10 mouse cellular contexts compared by ENCODE assay signal in genomic region chr13:35969431-35969721, GRCm38 (mm10). TPM values are rescaled to one million over a fixed set of nuclear protein-coding genes. Genes with fewer than 3 reads are reported as not detected.
A peak's percentile ranks its signal among the peaks of the same experiment; 100 is the strongest.
DNase-seq lines count a peak whose midpoint lies in the region; ATAC-seq and TF ChIP-seq lines count a peak whose summit lies in the region.
"Had no signal": no experiment of that assay in that cellular context is flagged by ENCODE, and none has a peak within 500 bp of the region (broad histone marks: within the 10 kb centered on the region; RNA-seq: fewer than 3 reads in every experiment).

No protein-coding gene starts in this region.

- H3K4me1 ChIP-seq in heart, embryonic 10.5 days, result peaks cover 25% of the 10 kb centered on the region
- peaks cover 6 to 10% of the 10 kb centered on the region in 2 experiments; a peak in 2 of 4 replicates for H3K4me1 ChIP-seq in heart, embryonic 14.5 days (ENCODE audit: control insufficient read depth in 2 of 2, insufficient read depth in 2 of 2, low read length in 2 of 2)
- H3K4me1 ChIP-seq in liver, embryonic 16.5 days (ENCODE audit: control insufficient read depth, low read depth, low read length), result no peaks in the 10 kb centered on the region; the same call in 1 of the 2 replicates

- TF ChIP-seq POLR2A in brain, embryonic 14.5 days (IDR thresholded peaks at IDR 0.05; ENCODE audit: borderline replicate concordance, extremely low read depth, insufficient read depth, insufficient read length, poor library complexity, severe bottlenecking), result no peak

- peak overlapping the region; percentile 81 for H3K9ac ChIP-seq in heart, embryonic 14.5 days (ENCODE audit: low read length)
- peak overlapping the region; percentile 52 for H3K9ac ChIP-seq in liver, embryonic 16.5 days (ENCODE audit: low read depth, low read length)

- no peak for DNase-seq in heart, embryonic 10.5 days (ENCODE audit: low spot score)
- no peak for DNase-seq in heart, adult 8-10 months (ENCODE audit: low spot score)
- peak; percentile 35 for DNase-seq in brain, embryonic 14.5 days (ENCODE audit: low read depth)
- DNase-seq in layer of hippocampus, adult 9-10 months (ENCODE audit: low spot score), result no peak
- no peak for DNase-seq in cerebellum, adult 11 months
- no peak for DNase-seq in frontal cortex, postnatal 10 days (ENCODE audit: low spot score in 2 of 2)

- peak overlapping the region; percentile 89 for H3K27ac ChIP-seq in heart, embryonic 10.5 days
- H3K27ac ChIP-seq in heart, embryonic 14.5 days (replicated peaks in 1 of 2; ENCODE audit: control insufficient read depth in 1 of 2, insufficient read depth in 1 of 2, low read depth in 2 of 2, low read length in 2 of 2), result 0 out of 4 replicates have a peak overlapping the region, but pooled peaks of 1 of the 2 experiments have one; percentile 31
- no peak overlapping the region for H3K27ac ChIP-seq in liver, embryonic 16.5 days (ENCODE audit: low read length)

- TF ChIP-seq CTCF in brain, embryonic 14.5 days (IDR thresholded peaks at IDR 0.05; ENCODE audit: borderline replicate concordance, extremely low read depth, insufficient read depth, insufficient read length), result no peak

- H3K36me3 ChIP-seq in heart, embryonic 10.5 days, result no peaks in the 10 kb centered on the region
- no peaks in the 10 kb centered on the region for H3K36me3 ChIP-seq in heart, embryonic 14.5 days (ENCODE audit: control insufficient read depth, insufficient read depth, low read length)
- H3K36me3 ChIP-seq in liver, embryonic 16.5 days (ENCODE audit: control insufficient read depth, insufficient read depth), result no peaks in the 10 kb centered on the region

- peak overlapping the region; percentile 100 for H3K4me2 ChIP-seq in heart, embryonic 14.5 days (ENCODE audit: low read length)
- H3K4me2 ChIP-seq in liver, embryonic 16.5 days (ENCODE audit: low read depth, low read length), result peak overlapping the region; percentile 66

- 0 out of 2 replicates have a peak, but pooled peaks have one; percentile 5 for ATAC-seq in heart, embryonic 14.5 days (ENCODE audit: insufficient number of reproducible peaks, insufficient read depth, low FRiP score, low read depth)
- no peak for ATAC-seq in liver, embryonic 16.5 days (ENCODE audit: low read depth)

- no peaks in the 10 kb centered on the region for H3K9me3 ChIP-seq in heart, embryonic 10.5 days
- no peaks in the 10 kb centered on the region; the same call in 1 of the 2 replicates for H3K9me3 ChIP-seq in heart, embryonic 14.5 days (ENCODE audit: control insufficient read depth, low read length)
- H3K9me3 ChIP-seq in liver, embryonic 16.5 days (replicated peaks; ENCODE audit: control insufficient read depth, low read length), result no peaks in the 10 kb centered on the region

- WGBS in heart, embryonic 10.5 days, result under 1% methylated on average over 18 of the region's 18 CpGs
- under 1% methylated on average over 18 of the region's 18 CpGs for WGBS in heart, embryonic 14.5 days
- under 1% methylated on average over 18 of the region's 18 CpGs for WGBS in liver, embryonic 16.5 days (ENCODE audit: insufficient replicate concordance)

- H3K4me3 ChIP-seq in heart, embryonic 10.5 days, result peak overlapping the region; percentile 73
- H3K4me3 ChIP-seq in heart, embryonic 14.5 days (ENCODE audit: control insufficient read depth in 1 of 2, insufficient read depth in 1 of 2, low read depth in 1 of 2, low read length in 2 of 2), result peak overlapping the region; percentile 58 to 72
- peak overlapping the region; percentile 40 for H3K4me3 ChIP-seq in liver, embryonic 16.5 days (ENCODE audit: low read depth, low read length)

- peaks cover 15% of the 10 kb centered on the region for H3K27me3 ChIP-seq in heart, embryonic 10.5 days (ENCODE audit: insufficient read depth, poor library complexity, severe bottlenecking)
- H3K27me3 ChIP-seq in heart, embryonic 14.5 days (ENCODE audit: control insufficient read depth, insufficient read depth, low read length), result no peaks in the 10 kb centered on the region; the same call in 1 of the 2 replicates
- H3K27me3 ChIP-seq in liver, embryonic 16.5 days (ENCODE audit: control insufficient read depth, insufficient read depth, low read depth, low read length), result peaks cover 36% of the 10 kb centered on the region

RNA-seq across cellular contexts. Expression of gene Ppp1r3g, which starts 10.7 kb away (rescaled TPM):
- polyA plus RNA-seq in heart, embryonic 10.5 days (2016; fragmentation: Nextera tagmentation; extraction: Ambion mirVana), result 6.2 and 7.6 TPM in 2 replicates
- 1 to 10 TPM in 2 of 4 experiments, under 1 TPM in 2; 0.40 to 1.6 (median 0.98) TPM for total RNA-seq in heart, adult 8-10 months (2022)
- polyA plus RNA-seq in brain, embryonic 14.5 days (2012; rRNA removed), result 0.29 and 0.47 TPM in 2 replicates
- polyA plus RNA-seq in heart, embryonic 14.5 days (2014; fragmentation: Nextera tagmentation; extraction: Ambion mirVana), result 3.9 and 4.3 TPM in 2 replicates
- 1.9 and 3.0 TPM in 2 replicates for polyA plus RNA-seq in liver, embryonic 16.5 days (2015; fragmentation: Nextera tagmentation; extraction: Ambion mirVana)
- total RNA-seq: hematopoietic stem cell, adult 5-6 weeks; MEL had no signal
